Mouse (Mus musculus) limb, embryonic 10.5 days (tissue): ENCODE measurements around the gene Gm11236. TPM values are rescaled to one million over a fixed set of nuclear protein-coding genes. Genes with fewer than 3 reads are reported as not detected.
"Not testable (repeated sequence)": the region's sequence is repeated elsewhere in the genome, so short reads cannot be mapped to it uniquely, and the experiment has no call there.

Experiments
- DNase-seq: peaks from one replicate; pipeline ENCODE4 v3.0.0-alpha.2; 2017; ENCODE audit warnings: low spot score
- H3K27ac ChIP-seq: fragments of 300-500 bp; sonication (generic); 2 replicates; pipeline ENCODE4 v1.5.1; 2016; ENCODE audit warnings: mild to moderate bottlenecking
- H3K27me3 ChIP-seq: fragments of 300-500 bp; sonication (generic); 2 replicates; pipeline ENCODE4 v1.6.1; 2016; ENCODE audit warnings: low read depth, mild to moderate bottlenecking; ENCODE audit not compliant: poor library complexity, severe bottlenecking
- H3K36me3 ChIP-seq: fragments of 300-500 bp; sonication (generic); 2 replicates; pipeline ENCODE4 v1.6.1; 2016; ENCODE audit warnings: mild to moderate bottlenecking, moderate library complexity
- H3K4me1 ChIP-seq: fragments of 300-500 bp; sonication (generic); 2 replicates; pipeline ENCODE4 v1.6.1; 2016
- H3K4me3 ChIP-seq: fragments of 300-500 bp; sonication (generic); 2 replicates; pipeline ENCODE4 v1.5.1; 2016; ENCODE audit warnings: mild to moderate bottlenecking, moderate library complexity
- H3K9me3 ChIP-seq: fragments of 300-500 bp; sonication (generic); replicated peaks from 2 replicates; pipeline ENCODE4 v1.6.1; 2016; ENCODE audit warnings: mild to moderate bottlenecking
- WGBS: fragments of 180-500 bp; shearing (Covaris S2); methylation state at CpG from one replicate; pipeline ENCODE4 v1.1.7; 2016; 5-methylcytosine and 5-hydroxymethylcytosine counted together
- polyA plus RNA-seq: library from polyadenylated mRNA; unstranded; fragments of >200 nt; fragmentation: Nextera tagmentation; extraction: Ambion mirVana; gene quantifications from 2 replicates; pipeline ENCODE4 v1.2.1, GENCODE M21; 2016

The Gm11236 gene
- polyA plus RNA-seq, result not detected in 2 replicates

- not testable (repeated sequence) for H3K4me1 ChIP-seq, H3K27ac ChIP-seq, H3K4me3 ChIP-seq, H3K36me3 ChIP-seq, H3K27me3 ChIP-seq, H3K9me3 ChIP-seq, DNase-seq
- no CpG with 5 or more reads among the region's 4 CpGs for WGBS
Measured at GRCm38 (mm10) chr4:73637821-73638220, at the start of gene Gm11236. Gene Gm11236, plus strand, starts transcription at chr4:73638121.

GRCm38 (mm10) chr4:73599248-73599647, 38.7 kb upstream of the Gm11236 start:
- Histone ChIP-seq H3K27ac (no peak overlapping the region), H3K27me3 (no peaks in the 10 kb centered on the region), H3K36me3 (no peaks in the 10 kb centered on the region), H3K9me3 (no peaks in the 10 kb centered on the region), H3K4me1 (no peaks in the 10 kb centered on the region), H3K4me3 (no peak overlapping the region)
- WGBS, result 12% methylated on average over 3 of the region's 3 CpGs
- DNase-seq, result no peak

- WGBS, result no CpG with 5 or more reads among the region's 3 CpGs
- H3K27ac ChIP-seq, DNase-seq, H3K27me3 ChIP-seq, H3K4me3 ChIP-seq, H3K36me3 ChIP-seq, H3K4me1 ChIP-seq, H3K9me3 ChIP-seq: not testable (repeated sequence)
Measured at GRCm38 (mm10) chr4:73607581-73607980, 30.3 kb upstream of the Gm11236 start, which contains the start of gene Gm11238. Gene Gm11238, plus strand, starts transcription at chr4:73607881.

GRCm38 (mm10) chr4:73622684-73623083, 15.2 kb upstream of the Gm11236 start, which contains the start of gene Gm11237:
Gene Gm11237, plus strand, starts transcription at chr4:73622984.
- H3K27ac ChIP-seq, H3K27me3 ChIP-seq, H3K9me3 ChIP-seq, H3K4me3 ChIP-seq, DNase-seq, H3K36me3 ChIP-seq, H3K4me1 ChIP-seq: not testable (repeated sequence)
- no CpG with 5 or more reads among the region's 3 CpGs for WGBS

DNA sequence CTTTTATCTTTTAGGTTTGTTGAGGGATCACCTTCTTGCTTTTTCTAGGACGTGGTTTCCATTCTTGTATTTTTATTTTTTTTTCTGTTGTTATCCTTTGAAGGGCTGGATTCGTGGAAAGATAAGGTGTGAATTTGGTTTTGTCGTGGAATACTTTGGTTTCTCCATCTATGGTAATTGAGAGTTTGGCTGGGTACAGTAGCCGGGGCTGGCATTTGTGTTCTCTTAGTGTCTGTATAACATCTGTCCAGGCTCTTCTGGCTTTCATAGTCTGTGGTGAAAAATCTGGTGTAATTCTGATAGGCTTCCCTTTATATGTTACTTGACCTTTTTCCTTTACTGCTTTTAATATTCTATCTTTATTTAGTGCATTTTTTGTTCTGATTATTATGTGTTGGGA, 23.9 kb downstream of the Gm11236 start:
- H3K36me3 ChIP-seq, DNase-seq, H3K27me3 ChIP-seq, H3K27ac ChIP-seq, H3K4me1 ChIP-seq, H3K4me3 ChIP-seq, H3K9me3 ChIP-seq: not testable (repeated sequence)
- 94% methylated on average over 4 of the region's 4 CpGs for WGBS

DNA sequence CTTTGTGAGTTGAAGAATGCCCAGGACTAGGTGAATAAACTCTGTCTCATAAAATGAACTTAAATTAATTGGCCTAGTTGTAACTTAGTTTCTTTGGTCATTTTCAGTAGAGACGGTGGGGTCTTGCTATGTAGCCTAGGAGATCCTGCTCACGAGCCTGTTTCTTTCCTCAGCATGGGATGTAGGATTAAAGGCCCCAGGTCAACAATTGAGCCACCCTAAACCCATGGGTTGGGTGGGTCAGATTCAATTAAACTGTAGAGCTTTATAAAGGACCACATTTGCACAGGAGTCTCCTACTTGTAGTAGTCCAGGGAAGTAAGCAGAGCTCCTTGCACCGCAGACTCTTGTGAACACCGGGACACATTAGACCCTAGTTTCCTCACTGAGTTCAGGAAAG, 30.1 kb downstream of the Gm11236 start, which contains the start of gene Gm11239:
Gene Gm11239, plus strand, starts transcription at position 301 of the 400 bp plus-strand sequence.
- not testable (repeated sequence) for H3K4me1 ChIP-seq, DNase-seq, H3K36me3 ChIP-seq, H3K4me3 ChIP-seq, H3K27ac ChIP-seq, H3K27me3 ChIP-seq, H3K9me3 ChIP-seq
- no CpG with 5 or more reads among the region's 4 CpGs for WGBS

GRCm38 (mm10) chr4:73683216-73683615, 45.3 kb downstream of the Gm11236 start, which contains the start of gene Gm428:
Gene Gm428, plus strand, starts transcription at chr4:73683516.
- not testable (repeated sequence) for H3K4me3 ChIP-seq, H3K4me1 ChIP-seq, H3K36me3 ChIP-seq, H3K27me3 ChIP-seq, H3K9me3 ChIP-seq, H3K27ac ChIP-seq, DNase-seq
- 92% methylated on average over 1 of the region's 4 CpGs for WGBS

Other genes starting within 250 kb of the Gm11236 start
- not detected in 2 replicates for gene Gm11487, start 233.0 kb upstream of the Gm11236 start, polyA plus RNA-seq
- gene Gm11238, start 30.2 kb upstream of the Gm11236 start, polyA plus RNA-seq, result not detected in 2 replicates
- gene Gm11237, start 15.1 kb upstream of the Gm11236 start, polyA plus RNA-seq, result not detected in 2 replicates
- gene Gm11239, start 30.2 kb downstream of the Gm11236 start, polyA plus RNA-seq, result not detected in 2 replicates
- not detected in 2 replicates for gene Gm428, start 45.4 kb downstream of the Gm11236 start, polyA plus RNA-seq
- 0.74 and 1.1 TPM in 2 replicates for gene Rasef, start 152.9 kb downstream of the Gm11236 start, polyA plus RNA-seq
- not detected in 2 replicates for gene Gm11758, start 238.1 kb downstream of the Gm11236 start, polyA plus RNA-seq